Mouse (Mus musculus) T-helper 1 cell (primary cell): ENCODE data around the gene Pcsk5.
"Not testable (repeated sequence)": the region's sequence is repeated elsewhere in the genome, so short reads cannot be mapped to it uniquely, and the experiment has no call there.

Experiments
- in situ Hi-C: fragments of 300-600 bp; cut with MboI, MseI; formaldehyde crosslinking; loops from one replicate; pipeline ENCODE4 v1.15.1; 2025; ENCODE audit warnings: high pct_unique_total_duplicates

The Pcsk5 gene

DNA sequence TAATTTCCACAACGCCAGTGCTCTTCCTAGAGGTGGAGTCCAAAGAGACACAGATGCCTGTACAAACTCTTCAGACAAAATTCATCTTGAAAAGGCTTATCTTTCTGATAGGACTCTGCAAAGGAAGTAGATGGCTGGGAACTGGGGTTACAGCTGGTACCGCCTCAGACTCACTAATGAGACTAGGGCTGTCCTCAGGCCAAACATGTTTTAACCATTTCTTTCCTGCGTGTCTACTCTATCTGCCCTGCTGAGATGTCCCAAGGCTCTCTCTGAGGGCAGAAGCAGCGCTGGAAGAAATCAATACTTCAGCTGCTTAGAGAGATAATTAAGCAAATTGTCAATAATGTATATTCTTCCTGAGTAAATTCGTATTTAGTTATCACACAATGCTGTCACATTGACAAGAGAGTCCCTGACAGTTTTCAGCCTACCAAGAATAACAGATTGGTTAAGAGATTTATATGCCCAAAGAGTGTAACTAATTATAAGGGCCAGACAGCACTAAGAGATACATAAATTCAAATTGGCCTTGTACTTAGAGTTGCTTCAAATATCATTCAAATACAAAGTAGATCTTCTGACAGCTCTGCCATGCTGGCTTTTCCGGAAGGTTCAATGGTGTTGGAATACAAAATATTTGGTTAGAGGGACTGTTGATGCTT, 355.2 kb downstream of the Pcsk5 start:
- in situ Hi-C loops: no loop called here

- in situ Hi-C loops: no loop called here
Measured at GRCm38 (mm10) chr19:17479471-17479870, 358.0 kb downstream of the Pcsk5 start.

GRCm38 (mm10) chr19:17476021-17476420, 361.4 kb downstream of the Pcsk5 start:
- in situ Hi-C loops: no loop called here

DNA sequence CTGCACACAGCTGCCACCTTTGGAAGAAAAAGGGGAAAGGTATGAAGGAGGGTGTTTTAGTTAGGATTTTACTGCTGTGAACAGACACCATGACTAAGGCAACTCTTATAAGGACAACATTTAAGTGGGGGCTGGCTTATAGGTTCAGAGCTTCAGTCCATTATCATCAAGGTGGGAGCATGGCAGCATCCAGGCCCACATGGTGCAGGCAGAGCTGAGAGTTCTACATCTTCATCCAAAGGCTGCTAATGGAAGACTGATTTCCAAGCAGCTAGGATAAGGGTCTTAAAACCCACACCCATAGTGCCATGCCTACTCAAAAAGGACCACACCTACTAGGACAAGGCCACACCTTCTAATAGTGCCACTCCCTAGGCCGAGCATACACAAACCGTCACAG, 364.3 kb downstream of the Pcsk5 start:
- in situ Hi-C loops: not testable (repeated sequence)

- in situ Hi-C loops: no loop called here
Measured at GRCm38 (mm10) chr19:17471861-17472260, 365.6 kb downstream of the Pcsk5 start.

DNA sequence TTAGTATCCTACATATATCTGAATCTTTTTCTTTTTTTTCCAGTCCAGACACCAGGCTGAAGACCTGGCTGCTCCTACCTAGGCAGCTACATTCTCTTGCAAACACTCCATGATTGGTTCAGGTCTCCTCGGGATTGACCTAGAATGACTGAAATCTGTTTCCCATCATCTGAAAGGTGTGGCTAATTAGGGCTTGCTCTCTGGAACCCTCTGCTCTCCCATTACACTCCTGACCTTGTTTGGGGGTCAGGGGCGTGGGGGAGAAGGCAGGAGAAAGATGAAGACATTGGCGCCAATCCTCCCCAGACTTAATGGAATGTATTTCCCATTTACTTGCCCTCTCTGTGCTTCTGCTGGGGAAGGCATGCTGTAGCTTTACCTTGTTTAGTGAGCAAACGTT, 366.2 kb downstream of the Pcsk5 start:
- in situ Hi-C loops: no loop called here

DNA sequence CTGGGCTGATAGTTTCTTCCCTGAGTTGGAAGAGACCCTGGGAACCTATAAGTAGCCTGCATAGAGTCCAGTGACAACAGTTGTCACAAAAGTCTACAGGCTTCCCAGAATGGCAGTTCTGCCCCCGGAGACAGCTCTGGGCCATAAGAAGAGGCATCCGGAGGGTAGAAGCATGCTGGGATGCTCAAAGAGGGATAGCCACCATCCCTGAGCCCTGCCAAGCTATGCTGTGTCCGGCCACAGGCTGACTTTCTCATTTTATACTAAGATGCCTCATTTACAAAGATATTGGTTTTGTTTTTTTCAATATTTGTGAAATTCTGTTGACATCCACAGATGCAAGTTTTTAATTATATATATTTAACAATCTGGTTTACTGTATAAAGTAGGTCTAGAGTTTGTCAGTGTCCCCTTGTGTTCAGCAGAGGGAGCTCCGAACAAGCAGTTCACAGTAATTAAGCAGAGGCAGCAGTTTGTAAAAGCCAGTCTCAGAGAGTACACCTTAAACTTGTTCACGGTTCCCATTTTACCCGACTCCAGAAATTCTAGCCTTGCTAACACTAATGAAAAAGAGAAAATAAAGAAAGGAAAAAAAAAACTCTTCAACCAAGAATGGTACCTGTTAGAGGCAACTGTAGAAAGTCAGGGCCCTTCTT, 369.7 kb downstream of the Pcsk5 start:
- in situ Hi-C loops: no loop called here

- in situ Hi-C loops: no loop called here
Measured at GRCm38 (mm10) chr19:17452001-17452400, 385.4 kb downstream of the Pcsk5 start.

- in situ Hi-C loops: no loop called here
Measured at GRCm38 (mm10) chr19:17443581-17443980, 393.9 kb downstream of the Pcsk5 start.

DNA sequence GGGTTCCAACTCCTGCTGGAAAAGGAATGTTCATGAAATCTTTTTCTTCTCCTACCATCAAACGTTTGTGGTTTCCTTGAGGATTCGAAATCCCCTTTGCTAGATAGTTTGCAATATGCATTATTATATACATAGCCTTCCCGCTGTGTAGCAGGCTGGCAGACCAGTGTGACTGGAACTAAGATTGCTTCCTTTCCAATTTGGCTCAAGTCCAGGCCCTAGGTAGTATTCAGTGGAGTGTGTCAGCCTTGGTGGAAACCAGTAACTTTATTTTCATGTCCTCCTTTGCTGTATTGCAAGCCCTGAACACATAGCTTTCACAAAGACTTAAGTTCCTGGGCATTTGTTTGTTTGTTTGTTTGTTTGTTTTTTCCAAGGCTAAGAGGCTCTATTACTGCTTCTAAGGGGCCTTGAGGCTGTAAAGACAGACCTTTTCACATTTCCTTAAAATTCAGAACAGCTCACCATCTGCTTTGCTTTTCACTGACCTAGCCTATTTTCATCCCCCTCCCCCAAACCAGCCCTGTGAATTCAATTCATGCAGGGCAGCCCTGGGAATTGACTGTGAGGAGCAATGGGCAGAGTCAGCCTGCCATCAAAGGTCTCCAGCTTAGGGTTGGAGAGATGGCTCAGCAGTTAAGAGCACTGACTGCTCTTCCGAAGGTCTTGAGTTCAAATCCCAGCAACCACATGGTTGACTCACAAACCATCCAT, 397.8 kb downstream of the Pcsk5 start:
- in situ Hi-C loops: no loop called here

DNA sequence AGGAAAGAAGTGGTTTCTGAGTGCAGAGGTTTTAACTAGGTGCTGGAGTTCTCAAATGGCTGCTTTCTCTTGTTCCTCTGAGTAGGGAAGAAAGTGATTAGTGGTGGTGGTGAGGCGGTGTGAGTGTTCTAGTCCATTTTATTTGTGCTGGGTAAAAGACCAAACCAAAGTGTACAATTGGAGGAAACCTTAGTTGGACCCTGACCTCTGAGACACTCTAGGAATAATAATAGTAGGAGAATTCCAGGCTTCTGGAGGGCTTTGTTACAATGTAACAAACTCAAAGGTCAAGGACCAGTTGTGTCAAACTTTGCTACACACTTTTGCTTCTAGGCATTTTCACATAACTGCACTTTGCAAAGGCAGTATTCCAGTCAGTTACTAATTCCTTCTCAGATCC, 400.8 kb downstream of the Pcsk5 start:
- in situ Hi-C loops: no loop called here

GRCm38 (mm10) chr19:17428561-17428914, 408.9 kb downstream of the Pcsk5 start:
- in situ Hi-C loops: no loop called here

GRCm38 (mm10) chr19:17427824-17428560, 409.4 kb downstream of the Pcsk5 start:
- in situ Hi-C loops: no loop called here

DNA sequence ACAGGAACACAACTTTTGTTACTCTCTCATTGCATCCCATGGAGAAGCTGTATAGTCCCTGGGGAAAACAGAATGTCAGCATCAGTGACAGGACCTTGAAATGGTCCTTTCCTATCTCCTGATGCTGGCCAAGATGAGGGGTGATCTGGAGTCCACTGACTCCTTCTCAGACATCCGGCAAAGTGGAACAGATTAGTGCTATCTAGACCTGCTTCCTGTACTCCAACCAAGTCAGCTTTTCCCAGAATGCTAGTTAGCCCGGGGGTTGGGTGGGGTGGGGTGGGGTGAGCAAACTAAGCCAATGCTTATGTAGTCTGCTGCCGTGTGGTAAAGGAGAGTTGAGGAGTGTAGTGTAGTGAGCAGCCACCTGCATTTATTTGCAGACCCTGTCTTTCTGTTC, 414.1 kb downstream of the Pcsk5 start:
- in situ Hi-C loops: no loop called here

DNA sequence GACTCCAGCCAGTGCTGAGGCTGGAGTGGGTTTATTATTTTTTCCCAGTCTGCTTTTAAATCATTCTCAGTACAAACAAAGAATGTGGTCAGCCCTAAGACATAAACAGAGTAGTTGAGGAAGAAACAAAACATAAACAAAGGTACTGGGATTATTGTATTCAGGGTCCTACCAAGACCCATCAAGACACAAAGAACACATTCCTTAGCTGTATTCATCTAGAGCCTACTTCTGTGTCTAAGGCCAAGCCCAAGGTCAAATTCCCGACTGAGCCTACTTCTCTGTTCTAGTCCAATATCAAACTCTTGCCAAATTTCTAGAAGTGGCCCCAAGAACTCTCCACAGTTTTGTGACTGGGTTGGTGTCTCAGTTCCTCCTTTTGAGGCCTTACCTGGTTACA, 419.6 kb downstream of the Pcsk5 start:
- in situ Hi-C loops: no loop called here

DNA sequence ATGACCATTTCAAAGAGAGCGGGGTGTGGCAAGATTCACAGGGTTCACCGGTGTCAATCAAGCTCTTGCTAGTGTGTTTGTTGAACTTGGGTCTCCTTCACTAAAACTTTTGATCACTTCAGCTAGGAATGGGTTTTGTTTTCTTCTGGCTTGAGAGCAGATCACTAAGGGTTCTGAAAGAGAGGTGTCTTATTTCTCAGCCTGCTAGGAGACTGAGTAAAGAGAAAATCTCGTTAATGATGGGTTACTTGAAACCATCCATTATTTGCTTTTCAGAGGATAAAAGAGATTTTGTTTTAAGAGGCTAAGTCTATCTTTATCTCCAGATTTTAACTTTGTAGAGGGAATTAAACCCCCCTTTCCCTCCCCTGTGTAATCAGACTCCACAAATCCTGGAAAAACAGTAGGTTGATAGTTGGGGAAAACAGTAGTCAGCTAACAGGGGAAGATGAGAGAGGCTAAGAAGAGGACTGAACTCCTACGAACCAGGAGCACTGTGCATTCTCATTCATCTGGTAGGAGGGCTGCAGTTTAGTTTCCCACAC, 424.4 kb downstream of the Pcsk5 start:
- in situ Hi-C loops: no loop called here

- in situ Hi-C loops: no loop called here
Measured at GRCm38 (mm10) chr19:17410465-17411065, 426.9 kb downstream of the Pcsk5 start.

GRCm38 (mm10) chr19:17409351-17409750, 428.1 kb downstream of the Pcsk5 start:
- in situ Hi-C loops: loop anchor here (10.0 kb wide), 2 partner anchors 65 to 255 kb away; no protein-coding TSS in a partner anchor

- in situ Hi-C loops: loop anchor here (10.0 kb wide), 2 partner anchors 64 to 254 kb away; no protein-coding TSS in a partner anchor
Measured at GRCm38 (mm10) chr19:17408591-17408990, 428.8 kb downstream of the Pcsk5 start.

- in situ Hi-C loops: loop anchor here (10.0 kb wide), 2 partner anchors 62 to 252 kb away; no protein-coding TSS in a partner anchor
Measured at GRCm38 (mm10) chr19:17406823-17407222, 430.6 kb downstream of the Pcsk5 start.

GRCm38 (mm10) chr19:17403175-17403574, 434.3 kb downstream of the Pcsk5 start:
- in situ Hi-C loops: loop anchor here (10.0 kb wide), 2 partner anchors 58 to 248 kb away; no protein-coding TSS in a partner anchor
